Mouse (Mus musculus): ENCODE data around the gene Nab2. TPM values are rescaled to one million over a fixed set of nuclear protein-coding genes. Genes with fewer than 3 reads are reported as not detected.
"Not testable (repeated sequence)": the region's sequence is repeated elsewhere in the genome, so short reads cannot be mapped to it uniquely, and the experiment has no call there.

Nab2 gene
- total RNA-seq, 2 experiments from 2014 or later, result 2.6 to 3.4 TPM

GRCm38 (mm10) chr10:127674794-127675522 is 6.6 kb upstream of the Nab2 start:
- peak; percentile 77 for ATAC-seq (replicated peaks; ENCODE audit: poor library complexity)

- ATAC-seq (replicated peaks; ENCODE audit: poor library complexity), result no peak
Observed at GRCm38 (mm10) chr10:127674046-127674655, 5.8 kb upstream of the Nab2 start.

GRCm38 (mm10) chr10:127671276-127671675 is 2.9 kb upstream of the Nab2 start:
- ATAC-seq (replicated peaks; ENCODE audit: poor library complexity), result no peak

- ATAC-seq (replicated peaks; ENCODE audit: poor library complexity), result no peak
Observed at GRCm38 (mm10) chr10:127670185-127670584, 1.8 kb upstream of the Nab2 start.

GRCm38 (mm10) chr10:127669170-127669569 is 802 bp upstream of the Nab2 start:
- ATAC-seq (replicated peaks; ENCODE audit: poor library complexity), result no peak

GRCm38 (mm10) chr10:127667269-127668092 is 887 bp downstream of the Nab2 start:
- peak; percentile 23 for ATAC-seq (replicated peaks; ENCODE audit: poor library complexity)

- ATAC-seq (replicated peaks; ENCODE audit: poor library complexity), result peak; percentile 35
Observed at GRCm38 (mm10) chr10:127666501-127667268, 1.7 kb downstream of the Nab2 start, which contains the start of gene Nemp1. Nemp1 (plus strand) TSS chr10:127666901.

GRCm38 (mm10) chr10:127665366-127666181 is 2.8 kb downstream of the Nab2 start:
- no peak for ATAC-seq (replicated peaks; ENCODE audit: poor library complexity)

GRCm38 (mm10) chr10:127664891-127665290 is 3.5 kb downstream of the Nab2 start:
- ATAC-seq (replicated peaks; ENCODE audit: poor library complexity), result no peak

GRCm38 (mm10) chr10:127664166-127664565 is 4.2 kb downstream of the Nab2 start:
- ATAC-seq (replicated peaks; ENCODE audit: poor library complexity), result no peak

- no peak for ATAC-seq (replicated peaks; ENCODE audit: poor library complexity)
Observed at GRCm38 (mm10) chr10:127663590-127663989, 4.8 kb downstream of the Nab2 start.

- 0 out of 2 replicates have a peak, but pooled peaks have one; percentile 12 for ATAC-seq (replicated peaks; ENCODE audit: poor library complexity)
Observed at GRCm38 (mm10) chr10:127662666-127663253, 5.6 kb downstream of the Nab2 start.

GRCm38 (mm10) chr10:127661915-127662663 is 6.3 kb downstream of the Nab2 start:
- ATAC-seq (replicated peaks; ENCODE audit: poor library complexity), result peak; percentile 47

GRCm38 (mm10) chr10:127661291-127661914 is 7.0 kb downstream of the Nab2 start:
- no peak for ATAC-seq (replicated peaks; ENCODE audit: poor library complexity)

- ATAC-seq (replicated peaks; ENCODE audit: poor library complexity), result no peak
Observed at GRCm38 (mm10) chr10:127659551-127659950, 8.8 kb downstream of the Nab2 start.

GRCm38 (mm10) chr10:127658076-127658475 is 10.3 kb downstream of the Nab2 start:
- ATAC-seq (replicated peaks; ENCODE audit: poor library complexity), result no peak

GRCm38 (mm10) chr10:127657617-127658016 is 10.8 kb downstream of the Nab2 start:
- not testable (repeated sequence) for ATAC-seq (replicated peaks; ENCODE audit: poor library complexity)

GRCm38 (mm10) chr10:127654970-127655579 is 13.3 kb downstream of the Nab2 start:
- peak; percentile 67 for ATAC-seq (replicated peaks; ENCODE audit: poor library complexity)
